Mouse (Mus musculus) sigmoid colon, adult 10 weeks (tissue): ENCODE measurements around the gene Ruvbl1. TPM values are rescaled to one million over a fixed set of nuclear protein-coding genes. Genes with fewer than 3 reads are reported as not detected.

ENCODE experiments used
- polyA plus RNA-seq: library from polyadenylated mRNA; stranded (reverse); fragments of 350-450 nt; fragmentation: Illumina TruSeq; extraction: RNeasy Lipid Tissue Mini Kit (QIAGEN cat#74804); gene quantifications from one replicate; pipeline ENCODE4 v1.2.3, GENCODE M21; 2014; ENCODE audit warnings: low read depth, low replicate concordance

Ruvbl1 gene
- polyA plus RNA-seq = 5.5 TPM

GRCm38 (mm10) chr6:88465181-88465920 is at the start of gene Ruvbl1:
Gene Ruvbl1 (plus strand): TSS chr6:88465409.

GRCm38 (mm10) chr6:88446063-88447002 is 18.9 kb upstream of the Ruvbl1 start, which contains the start of gene Eefsec:
Gene Eefsec (minus strand): TSS chr6:88446539.

GRCm38 (mm10) chr6:88518404-88519263 is 53.4 kb downstream of the Ruvbl1 start, which contains the start of gene Sec61a1:
Gene Sec61a1 (minus strand): TSS chr6:88518905.

Other genes with a start within 250 kb of the Ruvbl1 start
- gene Dnajb8, start 243.1 kb upstream of the Ruvbl1 start, polyA plus RNA-seq = not detected
- gene Eefsec, start 18.9 kb upstream of the Ruvbl1 start, polyA plus RNA-seq = 0.63 TPM
- 207 TPM for gene Sec61a1, start 53.5 kb downstream of the Ruvbl1 start, polyA plus RNA-seq
- 0.54 TPM for gene Kbtbd12, start 172.5 kb downstream of the Ruvbl1 start, polyA plus RNA-seq